Mouse (Mus musculus) heart, postnatal 0 days (tissue): ENCODE measurements around the gene Ddx46.

Experiments used
- CTCF ChIP-seq: IDR thresholded peaks from 2 replicates; pipeline ENCODE4 v1.5.1; 2016; ENCODE audit warnings: antibody characterized with exemption, control low read depth, low read depth
- EP300 ChIP-seq: IDR thresholded peaks from 2 replicates; pipeline ENCODE4 v1.6.1; 2016; ENCODE audit warnings: antibody characterized with exemption, low read depth

DNA sequence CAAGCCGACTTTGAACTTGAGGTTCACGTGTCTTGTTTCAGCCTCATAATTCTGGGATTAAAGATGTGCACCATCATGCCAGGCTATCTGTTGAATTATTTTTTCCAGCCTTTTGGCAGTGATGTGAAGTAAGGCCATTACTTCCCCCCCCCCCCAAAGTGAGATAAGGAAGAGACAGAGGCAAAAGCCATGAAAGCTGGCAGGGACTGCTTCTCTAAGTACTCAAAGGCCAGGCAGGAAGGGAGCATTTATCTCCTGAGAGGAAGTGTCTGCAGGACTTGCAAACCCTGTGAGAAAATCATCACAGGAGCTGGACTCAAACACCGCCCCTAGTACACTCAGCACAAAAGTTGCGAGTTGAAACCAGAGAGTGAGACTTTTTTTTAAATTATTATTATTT, 15.5 kb upstream of the Ddx46 start:
- TF ChIP-seq CTCF (no peak), EP300 (no peak)
